Mouse (Mus musculus): Measurements from ENCODE around the gene Hpd. TPM values are rescaled to one million over a fixed set of nuclear protein-coding genes. Genes with fewer than 3 reads are reported as not detected.

Hpd gene
- polyA plus RNA-seq, 1 experiment from 2014 or later: not detected

GRCm38 (mm10) chr5:123192606-123193150, 10.2 kb upstream of the Hpd start:
- Histone ChIP-seq H3K4me3 (replicated peaks; ENCODE audit: low read length) (no peak overlapping the region), H3K4me1 (replicated peaks; ENCODE audit: control insufficient read depth, insufficient read depth, low read length) (no peaks in the 10 kb centered on the region), H3K9me3 (ENCODE audit: control insufficient read depth, low read length) (no peaks in the 10 kb centered on the region), H3K36me3 (replicated peaks; ENCODE audit: control insufficient read depth, insufficient read depth) (no peaks in the 10 kb centered on the region), H3K9ac (no peak overlapping the region), H3K4me2 (replicated peaks) (no peak overlapping the region), H3K27ac (no peak overlapping the region), H3K27me3 (ENCODE audit: control insufficient read depth, insufficient read depth, low read length) (no peaks in the 10 kb centered on the region)
- WGBS: 58% methylated on average over 9 of the region's 9 CpGs
- DNase-seq (ENCODE audit: low spot score): peak; percentile 23
- no peak for ATAC-seq (ENCODE audit: low FRiP score)

GRCm38 (mm10) chr5:123191427-123191826, 8.9 kb upstream of the Hpd start:
- WGBS: 88% methylated on average over 6 of the region's 6 CpGs
- Histone ChIP-seq H3K9ac (no peak overlapping the region), H3K4me3 (replicated peaks; ENCODE audit: low read length) (no peak overlapping the region), H3K4me2 (replicated peaks) (no peak overlapping the region), H3K36me3 (replicated peaks; ENCODE audit: control insufficient read depth, insufficient read depth) (no peaks in the 10 kb centered on the region), H3K27ac (no peak overlapping the region), H3K27me3 (ENCODE audit: control insufficient read depth, insufficient read depth, low read length) (no peaks in the 10 kb centered on the region), H3K9me3 (ENCODE audit: control insufficient read depth, low read length) (no peaks in the 10 kb centered on the region), H3K4me1 (replicated peaks; ENCODE audit: control insufficient read depth, insufficient read depth, low read length) (no peaks in the 10 kb centered on the region)
- no peak for ATAC-seq (ENCODE audit: low FRiP score)
- DNase-seq (ENCODE audit: low spot score): no peak

GRCm38 (mm10) chr5:123190912-123191311, 8.4 kb upstream of the Hpd start:
- no peak overlapping the region for H3K4me3 ChIP-seq (replicated peaks; ENCODE audit: low read length)
- WGBS: 77% methylated on average over 3 of the region's 3 CpGs
- H3K4me1 ChIP-seq (replicated peaks; ENCODE audit: control insufficient read depth, insufficient read depth, low read length): no peaks in the 10 kb centered on the region
- no peaks in the 10 kb centered on the region for H3K27me3 ChIP-seq (ENCODE audit: control insufficient read depth, insufficient read depth, low read length)
- H3K4me2 ChIP-seq (replicated peaks): no peak overlapping the region
- no peak for ATAC-seq (ENCODE audit: low FRiP score)
- no peaks in the 10 kb centered on the region for H3K36me3 ChIP-seq (replicated peaks; ENCODE audit: control insufficient read depth, insufficient read depth)
- H3K9me3 ChIP-seq (ENCODE audit: control insufficient read depth, low read length): no peaks in the 10 kb centered on the region
- DNase-seq (ENCODE audit: low spot score): no peak
- H3K9ac ChIP-seq: no peak overlapping the region
- H3K27ac ChIP-seq: no peak overlapping the region

- Histone ChIP-seq H3K4me3 (replicated peaks; ENCODE audit: low read length) (no peak overlapping the region), H3K4me1 (replicated peaks; ENCODE audit: control insufficient read depth, insufficient read depth, low read length) (no peaks in the 10 kb centered on the region), H3K36me3 (replicated peaks; ENCODE audit: control insufficient read depth, insufficient read depth) (no peaks in the 10 kb centered on the region), H3K4me2 (replicated peaks) (no peak overlapping the region), H3K27ac (no peak overlapping the region), H3K9ac (no peak overlapping the region), H3K27me3 (ENCODE audit: control insufficient read depth, insufficient read depth, low read length) (no peaks in the 10 kb centered on the region), H3K9me3 (ENCODE audit: control insufficient read depth, low read length) (no peaks in the 10 kb centered on the region)
- ATAC-seq (ENCODE audit: low FRiP score): no peak
- 95% methylated on average over 3 of the region's 3 CpGs for WGBS
- DNase-seq (ENCODE audit: low spot score): no peak
Measured at GRCm38 (mm10) chr5:123187306-123187705, 4.8 kb upstream of the Hpd start.

GRCm38 (mm10) chr5:123185966-123186365, 3.4 kb upstream of the Hpd start:
- H3K4me2 ChIP-seq (replicated peaks): no peak overlapping the region
- no peaks in the 10 kb centered on the region for H3K4me1 ChIP-seq (replicated peaks; ENCODE audit: control insufficient read depth, insufficient read depth, low read length)
- H3K36me3 ChIP-seq (replicated peaks; ENCODE audit: control insufficient read depth, insufficient read depth): no peaks in the 10 kb centered on the region
- no peak overlapping the region for H3K9ac ChIP-seq
- H3K27me3 ChIP-seq (ENCODE audit: control insufficient read depth, insufficient read depth, low read length): no peaks in the 10 kb centered on the region
- DNase-seq (ENCODE audit: low spot score) (no peak), ATAC-seq (ENCODE audit: low FRiP score) (no peak)
- no peak overlapping the region for H3K27ac ChIP-seq
- 61% methylated on average over 6 of the region's 6 CpGs for WGBS
- H3K4me3 ChIP-seq (replicated peaks; ENCODE audit: low read length): no peak overlapping the region
- H3K9me3 ChIP-seq (ENCODE audit: control insufficient read depth, low read length): no peaks in the 10 kb centered on the region

GRCm38 (mm10) chr5:123181536-123181935, 991 bp downstream of the Hpd start:
- 73% methylated on average over 6 of the region's 6 CpGs for WGBS
- H3K9me3 ChIP-seq (ENCODE audit: control insufficient read depth, low read length): no peaks in the 10 kb centered on the region
- H3K27me3 ChIP-seq (ENCODE audit: control insufficient read depth, insufficient read depth, low read length): no peaks in the 10 kb centered on the region
- no peak overlapping the region for H3K4me3 ChIP-seq (replicated peaks; ENCODE audit: low read length)
- H3K9ac ChIP-seq: no peak overlapping the region
- DNase-seq (ENCODE audit: low spot score) (no peak), ATAC-seq (ENCODE audit: low FRiP score) (no peak)
- H3K27ac ChIP-seq: no peak overlapping the region
- no peaks in the 10 kb centered on the region for H3K36me3 ChIP-seq (replicated peaks; ENCODE audit: control insufficient read depth, insufficient read depth)
- no peaks in the 10 kb centered on the region for H3K4me1 ChIP-seq (replicated peaks; ENCODE audit: control insufficient read depth, insufficient read depth, low read length)
- H3K4me2 ChIP-seq (replicated peaks): no peak overlapping the region

- ATAC-seq (ENCODE audit: low FRiP score) (no peak), DNase-seq (ENCODE audit: low spot score) (no peak)
- Histone ChIP-seq H3K4me1 (replicated peaks; ENCODE audit: control insufficient read depth, insufficient read depth, low read length) (no peaks in the 10 kb centered on the region), H3K36me3 (replicated peaks; ENCODE audit: control insufficient read depth, insufficient read depth) (no peaks in the 10 kb centered on the region), H3K4me2 (replicated peaks) (no peak overlapping the region), H3K27ac (no peak overlapping the region), H3K9ac (no peak overlapping the region), H3K4me3 (replicated peaks; ENCODE audit: low read length) (no peak overlapping the region), H3K27me3 (ENCODE audit: control insufficient read depth, insufficient read depth, low read length) (no peaks in the 10 kb centered on the region), H3K9me3 (ENCODE audit: control insufficient read depth, low read length) (no peaks in the 10 kb centered on the region)
- 91% methylated on average over 15 of the region's 15 CpGs for WGBS
Measured at GRCm38 (mm10) chr5:123180390-123180789, 2.1 kb downstream of the Hpd start.

GRCm38 (mm10) chr5:123178792-123179191, 3.7 kb downstream of the Hpd start:
- ATAC-seq (ENCODE audit: low FRiP score): no peak
- H3K27me3 ChIP-seq (ENCODE audit: control insufficient read depth, insufficient read depth, low read length): no peaks in the 10 kb centered on the region
- H3K9me3 ChIP-seq (ENCODE audit: control insufficient read depth, low read length): no peaks in the 10 kb centered on the region

GRCm38 (mm10) chr5:123171646-123172350, 10.7 kb downstream of the Hpd start:
- 0 out of 2 replicates have a peak overlapping the region, but pooled peaks have one; percentile 18 for H3K9ac ChIP-seq
- H3K27ac ChIP-seq: no peak overlapping the region
- DNase-seq (ENCODE audit: low spot score): peak; percentile 83
- peak overlapping the region; percentile 31 for H3K4me2 ChIP-seq (replicated peaks)
- ATAC-seq (ENCODE audit: low FRiP score): peak; percentile 48; the same call in 1 of the 2 replicates
- no peaks in the 10 kb centered on the region for H3K9me3 ChIP-seq (ENCODE audit: control insufficient read depth, low read length)
- WGBS: 19% methylated on average over 22 of the region's 22 CpGs
- H3K36me3 ChIP-seq (replicated peaks; ENCODE audit: control insufficient read depth, insufficient read depth): peaks cover 3% of the 10 kb centered on the region
- no peak overlapping the region for H3K4me3 ChIP-seq (replicated peaks; ENCODE audit: low read length)
- no peaks in the 10 kb centered on the region for H3K27me3 ChIP-seq (ENCODE audit: control insufficient read depth, insufficient read depth, low read length)
- H3K4me1 ChIP-seq (replicated peaks; ENCODE audit: control insufficient read depth, insufficient read depth, low read length): no peaks in the 10 kb centered on the region; the same call in 1 of the 2 replicates

More at GRCm38 (mm10) chr5:123178792-123179191, 3.7 kb downstream of the Hpd start:
- no peaks in the 10 kb centered on the region for H3K36me3 ChIP-seq (replicated peaks; ENCODE audit: control insufficient read depth, insufficient read depth)
- no peak for DNase-seq (ENCODE audit: low spot score)
- no peak overlapping the region for H3K27ac ChIP-seq
- no peak overlapping the region for H3K9ac ChIP-seq
- no peaks in the 10 kb centered on the region for H3K4me1 ChIP-seq (replicated peaks; ENCODE audit: control insufficient read depth, insufficient read depth, low read length)
- 90% methylated on average over 5 of the region's 5 CpGs for WGBS
- no peak overlapping the region for H3K4me2 ChIP-seq (replicated peaks)
- H3K4me3 ChIP-seq (replicated peaks; ENCODE audit: low read length): no peak overlapping the region

Measured in hindbrain, embryonic 14.5 days (tissue).